Mouse (Mus musculus) cerebellum, adult 18-20 months (tissue): Measurements from ENCODE around the gene Rapsn.
"Not testable (repeated sequence)": the region's sequence is repeated elsewhere in the genome, so short reads cannot be mapped to it uniquely, and the experiment has no call there.

ENCODE experiments used
- DNase-seq, 2 experiments: peaks; one replicate each; pipeline ENCODE4 v3.0.0; 2021

Rapsn gene

DNA sequence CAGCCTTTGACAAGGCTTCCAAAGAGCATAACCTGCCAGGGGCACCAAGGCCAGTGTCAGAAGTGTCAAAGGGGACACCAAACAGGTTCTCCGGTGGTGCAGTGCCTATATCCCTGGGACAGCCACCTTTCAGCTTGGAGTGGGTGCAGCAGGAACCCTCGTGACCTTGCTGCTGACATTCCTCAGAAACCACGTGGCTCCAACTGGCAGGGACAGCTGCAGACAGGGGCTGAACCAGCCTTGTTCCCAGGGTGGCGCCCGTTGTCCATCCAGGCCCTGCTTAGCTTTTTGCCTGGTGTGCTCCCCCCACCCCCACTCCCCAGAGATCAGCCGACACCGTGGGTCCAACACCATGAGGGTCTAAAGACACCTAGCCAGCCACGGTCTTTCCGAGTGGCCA, at the start of gene Rapsn:
Gene Rapsn, plus strand, starts transcription at position 236 of the 400 bp plus-strand sequence.
- no peak for DNase-seq

GRCm38 (mm10) chr2:90986055-90986454, 49.4 kb upstream of the Rapsn start:
- no peak for DNase-seq

DNA sequence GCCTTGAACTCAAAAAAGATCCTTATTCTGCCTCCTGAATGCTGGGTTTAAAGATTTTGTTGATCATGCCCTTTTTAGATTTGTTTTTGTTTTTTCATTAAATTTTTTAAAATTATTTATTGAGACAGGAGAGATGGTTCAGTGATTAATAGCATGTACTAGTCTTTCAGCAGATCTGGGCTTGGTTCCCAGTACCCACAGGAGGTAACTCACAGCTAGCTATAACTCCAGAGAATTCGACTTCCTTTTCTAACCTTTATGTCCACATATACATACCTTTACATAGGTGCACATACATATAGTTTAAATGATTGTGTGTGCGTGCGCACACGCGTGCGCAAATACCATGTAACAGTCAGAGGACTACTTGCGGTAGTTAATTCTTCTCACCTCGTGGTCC, 26.9 kb upstream of the Rapsn start:
- peak; percentile 55 to 62 for DNase-seq

DNA sequence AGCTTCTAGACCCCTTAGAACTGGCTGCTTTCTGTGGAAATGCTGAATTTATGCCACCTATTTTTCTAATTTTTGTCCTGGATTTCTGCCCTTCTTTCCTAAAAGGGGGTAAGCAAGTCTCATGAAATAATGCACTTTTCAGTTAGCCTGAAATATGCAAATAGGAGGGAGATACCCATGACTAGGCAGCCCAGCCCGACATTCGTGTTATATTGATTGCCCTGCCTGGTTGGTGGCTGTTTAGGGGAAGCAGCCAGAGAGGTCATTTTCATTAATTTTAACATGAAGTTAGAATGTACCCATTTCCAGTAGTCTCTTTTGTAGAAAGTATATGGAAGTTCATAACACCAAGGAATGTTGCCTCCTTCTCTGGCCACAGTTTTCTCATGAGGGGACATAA, 21.5 kb upstream of the Rapsn start:
- no peak for DNase-seq

GRCm38 (mm10) chr2:91015386-91015785, 20.0 kb upstream of the Rapsn start:
- peak; percentile 80 to 90 for DNase-seq

DNA sequence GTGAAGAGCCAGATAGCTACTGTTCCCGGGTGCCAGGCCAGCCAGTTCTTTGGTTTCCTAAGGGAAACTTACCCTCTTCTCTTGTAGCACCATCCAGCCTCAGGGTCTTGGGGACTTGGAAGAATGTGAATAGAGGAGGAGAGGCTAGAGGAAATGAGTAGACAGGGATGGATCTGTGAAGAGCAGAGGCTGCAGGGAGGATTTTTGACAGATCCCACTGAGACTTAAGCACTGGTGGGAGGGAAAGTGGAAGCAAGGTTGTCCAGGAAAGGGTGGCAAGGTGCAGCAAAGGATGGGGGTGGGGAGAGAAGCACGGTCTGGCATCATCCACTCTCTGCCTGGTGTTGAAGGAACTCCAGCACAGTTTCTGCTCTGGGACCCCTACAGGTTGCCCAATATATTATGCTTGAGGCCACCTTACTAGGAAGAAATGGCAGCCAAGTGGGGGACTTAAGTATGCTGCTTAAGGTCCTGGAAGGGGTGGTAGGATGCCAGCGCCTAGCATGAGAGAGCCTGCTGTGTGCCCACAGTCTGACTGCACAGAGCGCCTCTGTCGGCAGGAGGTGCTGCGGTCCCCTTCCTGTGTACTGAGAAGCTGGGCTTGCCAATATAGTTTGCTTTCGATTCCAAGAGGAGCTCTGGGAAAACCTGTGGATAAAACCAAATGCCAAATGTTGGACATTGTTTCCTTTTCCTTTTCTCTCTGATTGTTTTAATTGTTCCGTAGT, 17.2 kb upstream of the Rapsn start:
- DNase-seq = peak; percentile 64 to 67

- DNase-seq = no peak
Measured at GRCm38 (mm10) chr2:91019911-91020310, 15.5 kb upstream of the Rapsn start.

- not testable (repeated sequence) for DNase-seq
Measured at GRCm38 (mm10) chr2:91022266-91022665, 13.2 kb upstream of the Rapsn start.

GRCm38 (mm10) chr2:91023131-91023530, 12.3 kb upstream of the Rapsn start:
- no peak for DNase-seq

DNA sequence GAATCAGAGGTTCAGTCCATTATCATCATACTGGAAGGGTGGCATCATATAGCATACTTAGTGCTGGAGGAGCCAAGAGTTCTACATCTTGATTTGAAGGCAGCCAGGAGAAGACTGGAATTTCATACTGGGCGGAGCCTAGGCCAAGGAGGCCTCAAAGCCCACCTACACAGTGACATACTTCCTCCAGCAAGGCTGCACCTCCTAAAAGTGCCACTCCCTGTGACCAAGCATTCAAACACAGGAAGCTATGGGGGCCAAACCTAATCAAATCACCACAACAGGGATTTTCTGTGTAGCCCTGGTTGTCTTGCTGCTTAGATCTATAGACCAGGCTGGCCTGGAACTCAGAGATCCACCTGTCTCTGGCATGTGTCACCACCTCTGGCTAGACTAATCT, 11.5 kb upstream of the Rapsn start:
- DNase-seq = no peak

GRCm38 (mm10) chr2:91025081-91025516, 10.3 kb upstream of the Rapsn start:
- no peak for DNase-seq

DNA sequence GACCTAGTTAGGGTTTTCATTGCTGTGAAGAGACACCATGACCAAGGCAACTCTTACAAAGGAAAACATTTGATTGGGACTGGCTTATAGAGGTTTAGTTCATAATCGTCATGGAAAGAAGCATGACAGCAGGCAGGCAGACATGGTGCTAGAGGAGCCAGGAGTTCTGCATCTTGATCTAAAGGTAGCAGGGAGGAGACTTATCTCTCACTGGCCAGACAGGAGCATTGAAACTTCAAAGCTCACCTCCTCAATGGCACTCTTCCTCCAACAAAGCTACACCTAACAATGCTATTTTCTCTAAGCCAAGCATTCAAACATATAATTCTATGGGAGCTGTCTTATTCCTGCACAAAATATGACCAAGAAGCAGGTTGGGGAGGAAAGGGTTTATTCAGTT, 8.9 kb upstream of the Rapsn start:
- no peak for DNase-seq

- no peak for DNase-seq
Measured at GRCm38 (mm10) chr2:91027391-91028214, 7.8 kb upstream of the Rapsn start.

DNA sequence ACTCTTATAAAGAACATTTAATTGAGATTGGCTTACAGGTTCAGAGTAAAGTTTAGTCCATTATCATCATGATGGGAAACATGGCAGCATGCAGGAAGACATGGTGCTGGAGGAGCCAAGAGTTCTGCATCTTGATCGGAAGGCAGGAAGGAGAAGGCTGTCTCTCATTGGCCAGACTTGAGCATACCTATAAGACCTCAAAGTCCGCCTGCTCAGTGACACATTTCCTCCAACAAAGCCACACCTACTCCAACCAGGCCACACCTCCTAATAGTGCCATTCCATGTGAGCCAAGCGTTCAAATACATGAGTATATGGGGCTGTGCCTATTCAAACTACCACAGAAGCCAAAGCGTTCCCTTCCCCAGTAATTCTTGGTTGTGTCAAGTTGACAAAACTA, 4.2 kb upstream of the Rapsn start:
- no peak for DNase-seq

DNA sequence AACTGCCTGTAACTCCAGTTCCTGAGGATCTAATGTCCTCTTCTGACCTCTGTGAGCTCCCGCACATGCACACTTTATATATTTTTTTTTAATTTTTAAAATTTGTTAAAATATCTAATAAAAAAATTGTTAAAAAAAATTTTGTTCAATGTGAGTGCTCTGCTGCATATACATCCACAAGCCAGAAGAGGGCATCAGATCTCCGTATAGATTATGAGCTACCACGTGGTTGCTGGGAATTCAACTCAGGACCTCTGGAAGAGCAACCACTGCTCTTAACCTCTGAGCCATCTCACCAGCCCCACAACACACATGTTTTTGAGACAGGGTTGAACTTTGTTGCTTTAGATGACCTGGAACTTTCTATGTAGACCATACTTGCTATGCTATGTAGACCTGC, 2.4 kb upstream of the Rapsn start:
- DNase-seq = no peak

GRCm38 (mm10) chr2:91041786-91042185, 6.4 kb downstream of the Rapsn start:
- DNase-seq = no peak

DNA sequence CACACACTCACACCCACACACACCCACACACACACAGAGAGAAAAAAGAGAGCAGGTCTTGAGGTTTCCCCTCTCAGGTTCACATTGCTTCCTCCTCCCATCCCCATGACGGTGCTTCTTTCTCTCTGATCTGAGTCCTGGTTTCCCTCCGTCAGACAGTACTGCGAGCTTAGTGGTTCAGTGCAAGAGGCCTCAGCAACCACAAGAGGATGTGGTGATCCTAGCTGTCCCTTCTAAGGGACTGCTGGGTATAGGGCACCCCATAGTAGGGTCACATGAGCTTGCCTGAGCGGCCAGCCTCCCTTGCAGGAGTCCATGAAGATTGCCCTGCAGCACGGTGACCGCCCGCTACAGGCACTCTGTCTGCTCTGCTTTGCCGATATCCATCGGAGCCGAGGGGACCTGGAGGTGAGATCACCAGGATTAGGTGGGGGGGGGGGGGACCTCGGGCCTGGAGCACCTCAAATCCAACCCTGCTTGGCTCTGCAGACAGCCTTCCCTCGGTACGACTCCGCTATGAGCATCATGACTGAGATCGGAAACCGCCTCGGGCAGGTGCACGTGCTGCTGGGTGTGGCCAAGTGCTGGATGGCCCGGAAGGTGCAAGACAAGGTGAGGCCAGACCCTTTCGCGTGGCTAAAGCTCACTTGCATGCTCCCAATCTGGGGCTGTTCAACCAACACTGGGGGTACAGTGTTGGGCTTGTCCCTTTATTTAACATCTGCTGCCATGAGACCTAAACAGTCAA, 7.4 kb downstream of the Rapsn start:
- DNase-seq = no peak

DNA sequence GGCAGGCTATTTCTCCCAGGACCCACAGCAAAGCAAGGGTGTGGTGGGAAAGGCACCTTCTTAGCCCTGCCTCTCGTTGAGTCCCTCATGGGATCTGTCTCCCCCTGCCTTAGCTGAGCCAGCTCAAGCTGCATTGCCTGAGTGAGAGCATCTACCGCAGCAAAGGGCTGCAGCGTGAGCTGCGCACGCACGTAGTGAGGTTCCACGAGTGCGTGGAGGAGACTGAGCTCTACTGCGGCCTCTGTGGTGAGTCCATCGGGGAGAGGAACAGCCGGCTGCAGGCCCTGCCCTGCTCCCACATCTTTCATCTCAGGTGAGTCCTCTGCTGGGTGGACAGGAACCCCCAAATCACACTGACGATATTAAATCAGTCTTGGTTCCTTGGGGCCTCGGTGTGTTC, 9.3 kb downstream of the Rapsn start:
- DNase-seq = no peak

DNA sequence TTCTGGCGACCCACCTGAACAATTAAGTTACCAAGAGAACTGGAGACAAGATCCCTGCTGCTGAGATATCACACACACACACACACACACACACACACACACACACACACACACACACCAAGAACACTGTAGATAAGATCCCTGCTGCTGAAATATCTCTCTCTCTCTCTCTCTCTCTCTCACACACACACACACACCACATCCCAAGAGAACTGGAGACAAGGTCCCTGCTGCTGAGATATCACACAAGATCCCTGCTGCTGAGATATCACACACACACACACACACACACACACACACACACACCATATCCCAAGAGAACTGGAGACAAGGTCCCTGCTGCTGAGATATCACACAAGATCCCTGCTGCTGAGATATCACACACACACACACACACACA, 10.4 kb downstream of the Rapsn start:
- not testable (repeated sequence) for DNase-seq

DNA sequence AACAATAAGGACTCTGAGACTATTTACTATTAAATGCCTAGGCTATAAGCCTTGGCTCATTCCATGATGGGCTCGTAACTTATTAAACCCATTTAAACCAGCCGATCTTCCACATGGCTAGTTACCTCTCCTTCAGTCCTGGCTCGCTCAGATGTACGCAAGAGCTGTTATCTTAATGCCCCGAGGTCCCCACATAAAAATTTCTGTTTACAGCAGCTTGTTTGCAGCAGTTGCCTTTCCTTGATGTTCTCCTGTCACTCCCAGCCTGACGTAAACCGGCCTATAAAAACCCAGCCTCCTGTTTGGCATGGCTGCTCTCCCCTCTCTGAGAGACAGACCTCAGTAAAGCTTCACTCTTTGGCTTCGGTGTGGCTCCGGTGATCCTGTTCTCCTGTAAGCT, 11.9 kb downstream of the Rapsn start:
- DNase-seq = no peak

DNA sequence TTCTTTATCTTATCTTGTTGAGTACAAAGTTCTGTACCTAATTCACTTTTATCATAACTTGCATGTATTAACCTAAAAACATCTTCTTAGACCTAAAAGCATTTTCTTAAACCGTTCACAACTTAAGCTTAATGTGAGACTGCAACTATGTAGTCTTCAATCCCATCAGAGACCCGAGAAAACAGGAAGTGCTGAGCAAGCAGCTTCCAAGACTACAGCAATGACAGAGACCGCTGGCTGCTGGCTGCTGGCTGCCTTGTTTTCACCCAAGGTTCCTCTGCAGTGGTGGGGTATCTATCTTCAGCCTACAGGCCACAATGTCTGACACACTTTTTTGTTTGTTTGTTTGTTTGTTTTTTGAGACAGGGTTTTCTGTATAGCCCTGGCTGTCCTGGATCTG, 16.5 kb downstream of the Rapsn start:
- no peak for DNase-seq

GRCm38 (mm10) chr2:91052752-91053151, 17.3 kb downstream of the Rapsn start:
- no peak for DNase-seq

- DNase-seq = no peak
Measured at GRCm38 (mm10) chr2:91053181-91053933, 17.9 kb downstream of the Rapsn start.
